Mouse (Mus musculus): ENCODE data around the gene Gm5108. TPM values are rescaled to one million over a fixed set of nuclear protein-coding genes. Genes with fewer than 3 reads are reported as not detected.

Gene Gm5108
- total RNA-seq, 2 experiments from 2014 or later, result not detected

DNA sequence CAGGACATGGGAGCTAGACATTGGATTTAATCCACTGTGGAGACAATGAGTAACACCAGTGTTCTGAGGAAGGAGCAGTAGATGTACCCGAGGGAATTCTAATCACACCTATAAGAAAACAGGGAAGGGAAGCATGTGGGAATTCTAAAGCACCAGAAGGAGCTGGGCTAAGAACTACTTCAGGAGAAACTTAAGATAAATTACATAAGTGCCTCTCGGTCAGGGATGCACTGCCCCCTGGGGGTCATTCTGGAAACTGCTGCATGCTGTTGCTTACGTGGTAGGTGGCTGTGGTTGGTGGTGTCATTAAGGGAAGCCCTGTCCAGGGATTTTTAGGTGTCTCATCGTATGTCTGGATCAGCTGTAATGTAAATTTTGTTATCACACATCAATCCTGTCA, 71.1 kb downstream of the Gm5108 start:
- peak; percentile 74 to 88 for DNase-seq (ENCODE audit: extremely low spot score in 1 of 2, low spot score in 1 of 2)

DNA sequence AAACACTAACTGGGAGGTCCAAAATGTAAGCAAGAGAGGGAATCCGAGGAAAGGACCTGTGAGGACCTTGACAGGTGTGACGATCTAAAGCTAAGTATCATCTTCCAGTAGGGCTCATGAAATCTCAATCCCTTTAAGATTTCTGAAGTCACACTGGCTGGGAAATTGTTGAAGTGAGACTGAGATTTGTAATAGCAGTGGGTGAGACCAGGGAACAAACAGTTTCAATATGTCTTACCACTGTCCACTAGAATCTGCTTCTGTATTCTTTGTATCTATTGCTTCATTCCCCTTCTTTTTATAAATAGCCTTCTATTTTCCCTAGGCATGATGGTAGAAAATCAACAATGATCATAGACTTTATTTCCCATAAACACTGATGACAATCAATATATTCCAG, 79.4 kb downstream of the Gm5108 start:
- DNase-seq (ENCODE audit: extremely low spot score in 1 of 2, low spot score in 1 of 2), result no peak

Other genes starting within 250 kb of the Gm5108 start
- 100 to 1,000 TPM; 162 to 182 TPM for gene Atp8a1, start 94.2 kb upstream of the Gm5108 start, total RNA-seq (2021)
- not detected for gene Gm21905, start 4.8 kb downstream of the Gm5108 start, total RNA-seq (2021)
- not detected for gene Grxcr1, start 90.2 kb downstream of the Gm5108 start, total RNA-seq (2021)